1 mouse cellular context compared by ENCODE assay signal in the genomic region with DNA sequence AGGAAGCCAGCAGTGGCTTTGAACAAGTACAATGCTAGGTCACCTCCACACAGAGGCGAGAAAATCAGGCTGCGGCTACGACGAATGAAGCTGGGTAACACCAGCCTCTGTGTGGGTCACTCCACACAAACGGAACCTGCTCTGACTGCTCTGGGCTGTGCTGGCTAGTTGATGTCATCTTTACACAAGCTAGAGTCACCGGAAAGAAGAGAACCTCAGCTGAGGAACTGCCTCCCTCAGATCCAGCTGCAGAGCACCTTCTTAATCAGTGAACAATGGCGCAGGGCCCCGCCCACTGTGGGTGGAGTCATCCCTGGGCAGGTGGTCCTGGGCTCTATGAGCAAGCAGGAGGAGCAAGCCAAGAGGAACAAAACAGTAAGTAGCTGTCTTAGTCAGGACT.
TF ChIP-seq lines count a peak whose summit lies in the region.

No protein-coding gene starts in this region.

TF ChIP-seq in ES-E14, 5 proteins besides CTCF, POLR2A, EP300 and RAD21:
- no peak for TF ChIP-seq ZC3H11A (IDR thresholded peaks at IDR 0.05; ENCODE audit: borderline replicate concordance, low read depth, low read length)
- TF ChIP-seq HCFC1 (IDR thresholded peaks at IDR 0.05; ENCODE audit: borderline replicate concordance, insufficient read depth, low read length): no peak
- TF ChIP-seq ZNF384 (IDR thresholded peaks at IDR 0.05; ENCODE audit: low read depth, low read length): no peak
- TF ChIP-seq MAFK (IDR thresholded peaks at IDR 0.05; ENCODE audit: insufficient read depth, low read depth, low read length): no peak
- no peak for TF ChIP-seq CHD2 (IDR thresholded peaks at IDR 0.05; ENCODE audit: low read depth, low read length)
